Mouse (Mus musculus) thymus, postnatal 4 days (tissue): ENCODE results near the gene Gng5.

Source experiments
- DNase-seq: peaks from one replicate; pipeline ENCODE4 v3.0.0; 2021

Gene Gng5

DNA sequence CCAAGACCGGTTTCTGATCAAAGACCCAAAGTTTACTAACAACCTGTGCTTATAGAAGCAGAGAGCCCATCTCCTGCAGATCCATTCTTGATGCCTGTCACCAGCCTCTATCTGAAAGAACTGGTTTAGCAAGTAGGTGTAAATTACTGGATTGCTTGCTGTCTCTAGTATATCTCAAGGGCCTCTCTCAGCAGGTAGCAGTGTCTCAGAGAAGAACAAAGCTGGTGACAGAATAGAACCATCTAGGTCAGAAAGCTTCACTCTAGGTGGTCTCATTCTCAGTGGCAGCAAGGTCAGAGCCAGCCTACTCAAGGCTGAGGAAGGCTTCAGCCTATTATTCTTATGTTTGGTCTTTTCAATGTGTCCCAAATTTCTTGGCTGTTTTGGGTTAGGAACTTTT is 44.0 kb downstream of the Gng5 start:
- DNase-seq, result no peak

DNA sequence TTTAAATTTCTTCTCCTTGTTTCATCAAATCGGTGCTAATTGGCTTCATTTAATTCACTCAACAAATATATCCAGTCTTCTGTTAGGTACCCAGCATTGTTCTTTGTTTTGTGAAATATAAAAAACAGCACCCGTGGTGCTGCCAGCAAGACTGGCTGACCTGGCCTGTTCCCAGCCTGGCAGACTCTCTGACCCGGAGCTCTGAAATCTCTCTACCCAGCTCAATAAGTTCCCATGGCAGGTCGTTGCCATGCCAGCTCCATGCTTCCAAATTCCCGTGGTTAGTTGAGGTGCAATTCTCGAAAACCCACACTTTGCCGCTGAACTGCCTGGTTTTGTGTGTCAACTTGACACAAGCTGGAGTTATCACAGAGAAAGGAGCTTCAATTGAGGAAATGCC is 55.2 kb downstream of the Gng5 start:
- no peak for DNase-seq
